Mouse (Mus musculus) CD4-positive, CD25-positive, alpha-beta regulatory T cell, adult 4 months (primary cell): ENCODE results near the gene Htr6. TPM values are rescaled to one million over a fixed set of nuclear protein-coding genes. Genes with fewer than 3 reads are reported as not detected.
A peak's percentile ranks its signal among the peaks of the same experiment; 100 is the strongest.

Experiments
- ATAC-seq: one replicate; pipeline ENCODE4 v1.8.0; 2017
- polyA plus RNA-seq, 2 experiments: library from polyadenylated mRNA; unstranded; fragments of 100-300 nt; shearing (Covaris generic); gene quantifications; one replicate each; pipeline ENCODE4 v1.2.1; 2017

The Htr6 gene
- polyA plus RNA-seq, 2 experiments from 2014 or later = not detected

DNA sequence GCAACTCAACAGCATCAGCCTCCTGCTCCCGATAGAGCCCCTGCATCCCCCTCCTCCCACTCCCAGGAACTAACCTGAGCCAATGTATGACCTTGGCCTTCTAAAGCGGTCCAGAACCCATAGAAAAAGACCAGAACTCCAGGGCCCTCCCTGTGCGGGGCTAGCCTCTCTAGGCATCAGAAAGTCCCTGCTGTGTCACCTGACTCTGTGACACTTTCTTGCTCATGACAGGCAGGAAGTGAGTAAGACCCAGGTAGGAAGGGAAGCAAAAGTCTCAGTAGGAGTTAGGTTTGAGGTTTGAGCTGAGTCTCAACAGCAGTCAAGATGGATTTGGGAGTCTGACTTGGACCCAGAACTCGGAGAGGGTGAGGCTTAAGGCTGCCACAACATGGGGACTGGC lies 11.6 kb upstream of the Htr6 start:
- peak; percentile 93 for ATAC-seq

DNA sequence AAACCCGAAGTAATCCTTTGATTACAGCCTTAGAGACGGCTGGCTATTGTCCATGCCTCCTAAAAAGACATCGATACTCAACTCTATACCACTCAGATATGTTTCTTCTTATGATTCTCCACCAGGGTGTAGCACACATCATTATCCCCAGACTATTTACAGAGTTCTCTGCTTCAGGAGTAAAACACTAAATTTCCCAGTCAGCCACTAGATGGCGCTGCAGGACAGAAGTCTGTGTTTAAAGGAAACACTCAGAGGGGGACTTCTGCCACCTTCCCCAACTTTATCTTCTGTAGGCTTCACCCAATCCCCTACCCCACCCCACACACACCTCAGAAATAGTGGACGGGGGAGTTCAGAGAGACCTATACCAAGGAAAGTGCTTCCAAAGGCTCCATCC lies 10.7 kb upstream of the Htr6 start:
- peak; percentile 68 for ATAC-seq

DNA sequence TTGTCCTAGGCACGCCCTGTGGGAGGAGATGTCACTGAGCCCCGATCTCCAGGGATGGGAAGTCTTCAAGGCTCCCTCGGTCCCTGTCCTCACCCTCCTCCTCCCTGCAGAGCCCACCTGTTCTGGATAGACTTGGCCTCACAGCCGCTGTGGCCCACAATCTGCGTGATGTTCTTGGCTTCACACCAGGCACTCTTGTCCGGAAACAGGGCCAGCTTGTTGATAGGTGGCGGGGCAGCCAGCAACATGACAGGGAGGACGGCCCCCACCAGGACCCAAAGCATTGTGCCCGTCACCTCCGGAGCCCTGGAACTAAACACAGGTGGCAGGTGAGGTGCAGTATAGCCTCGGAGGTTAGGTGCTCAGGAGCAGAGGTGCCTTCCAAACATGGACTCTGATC lies 10.0 kb upstream of the Htr6 start:
- no peak for ATAC-seq

DNA sequence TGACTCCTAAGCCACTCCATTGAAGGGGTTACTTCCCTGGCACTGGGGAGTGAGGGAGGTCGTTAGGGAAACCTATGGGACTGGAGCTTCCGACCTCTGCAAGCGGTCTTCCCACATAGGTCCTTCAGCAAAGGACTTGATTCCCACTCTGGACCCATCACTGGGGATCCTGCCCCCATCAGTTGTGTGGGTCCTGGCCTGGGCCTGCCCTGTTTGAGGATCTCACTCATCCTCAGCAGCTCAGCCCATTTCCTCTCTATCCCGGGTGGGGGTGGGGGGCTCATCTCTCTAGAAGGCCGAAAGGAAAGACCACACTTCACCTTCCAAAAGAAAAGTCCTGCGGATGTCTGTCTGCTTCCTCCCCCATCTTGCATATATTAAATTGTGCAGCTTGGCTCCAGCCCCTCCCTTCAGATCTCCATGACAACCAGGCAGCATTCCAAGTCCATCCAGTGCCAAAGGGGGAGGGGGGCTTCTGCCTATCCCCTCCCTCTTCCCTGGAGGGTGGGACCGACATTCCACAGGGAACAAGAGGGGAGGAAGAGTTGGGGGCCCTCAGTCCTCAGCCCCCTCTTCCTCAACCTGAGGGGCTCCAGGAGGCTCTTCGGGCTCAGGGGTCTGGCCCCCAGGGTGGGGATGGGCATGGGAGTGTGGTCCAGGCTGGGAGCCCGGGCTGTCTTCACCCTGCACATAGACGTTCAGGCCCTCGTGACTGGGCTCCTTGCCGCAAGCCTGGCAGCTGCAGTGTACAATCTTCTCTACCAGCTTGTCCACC lies 7.6 kb upstream of the Htr6 start:
- no peak for ATAC-seq

DNA sequence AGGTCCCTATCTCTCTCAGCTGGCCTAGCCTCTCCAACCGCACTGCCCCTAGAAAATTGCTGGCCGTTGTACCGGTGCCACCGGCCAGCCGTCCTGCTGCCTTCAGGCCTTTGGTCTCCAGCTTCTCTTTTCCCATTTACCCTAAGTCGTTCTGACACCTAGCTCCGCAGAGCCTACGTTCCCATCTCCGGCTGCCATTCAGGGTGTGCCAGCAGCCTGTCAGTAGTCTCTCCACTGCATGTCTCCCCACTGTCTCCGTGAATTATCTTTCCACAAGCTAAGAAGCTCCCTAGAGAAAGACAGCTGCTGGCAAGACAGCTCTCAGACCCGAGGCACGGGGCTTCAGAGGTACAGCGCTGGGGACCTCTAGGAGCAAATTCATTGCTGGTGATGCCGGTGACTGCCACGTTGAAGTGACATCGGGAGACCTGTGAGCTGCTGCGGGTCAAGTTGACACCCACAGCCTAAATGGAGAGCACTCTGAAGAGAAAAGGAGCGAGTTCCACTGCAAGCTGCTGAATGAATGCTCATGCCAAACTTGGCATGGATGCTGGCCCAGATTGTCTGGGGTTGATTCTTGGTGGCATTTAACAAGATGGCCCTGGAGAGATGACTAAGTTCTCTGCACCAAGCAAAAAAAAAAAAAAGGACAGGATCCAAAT lies 6.0 kb upstream of the Htr6 start:
- ATAC-seq = no peak

DNA sequence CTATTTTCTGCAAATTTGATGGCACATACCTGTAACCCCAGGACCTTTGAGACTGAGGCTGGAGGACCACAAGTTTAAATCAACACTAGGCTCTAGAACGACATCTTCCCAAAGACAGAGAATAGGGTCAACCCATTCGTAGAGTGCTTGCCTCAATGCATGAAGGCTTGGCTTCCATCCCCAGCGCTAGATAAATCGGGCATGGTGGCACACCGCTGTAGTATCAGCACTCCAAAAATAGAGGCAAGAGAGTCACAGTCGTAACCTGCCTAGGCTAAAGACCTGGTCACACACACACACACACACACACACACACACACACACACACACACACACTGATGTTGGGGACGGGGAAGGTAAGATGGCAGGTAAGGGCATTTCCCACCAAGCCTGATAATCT lies 4.9 kb upstream of the Htr6 start:
- ATAC-seq = no peak

DNA sequence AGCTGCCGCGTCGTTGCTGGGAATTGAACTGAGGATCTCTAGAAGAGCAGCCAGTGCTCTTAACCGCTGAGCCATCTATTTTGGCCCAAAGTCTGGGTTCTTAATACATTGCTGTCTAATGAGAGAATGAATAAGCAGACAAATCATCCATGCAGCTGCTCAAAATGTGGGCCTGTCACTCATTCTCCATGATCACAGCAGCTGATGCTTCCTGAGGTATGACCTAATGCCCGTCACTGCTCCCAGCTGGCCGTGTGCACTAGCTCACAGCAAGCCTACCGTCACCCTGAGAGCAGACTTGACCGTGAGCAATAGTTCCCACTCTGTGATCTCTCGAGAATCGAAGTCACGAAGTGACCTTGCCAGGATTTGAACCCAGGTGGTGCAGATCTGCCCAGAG lies 4.1 kb upstream of the Htr6 start:
- no peak for ATAC-seq

DNA sequence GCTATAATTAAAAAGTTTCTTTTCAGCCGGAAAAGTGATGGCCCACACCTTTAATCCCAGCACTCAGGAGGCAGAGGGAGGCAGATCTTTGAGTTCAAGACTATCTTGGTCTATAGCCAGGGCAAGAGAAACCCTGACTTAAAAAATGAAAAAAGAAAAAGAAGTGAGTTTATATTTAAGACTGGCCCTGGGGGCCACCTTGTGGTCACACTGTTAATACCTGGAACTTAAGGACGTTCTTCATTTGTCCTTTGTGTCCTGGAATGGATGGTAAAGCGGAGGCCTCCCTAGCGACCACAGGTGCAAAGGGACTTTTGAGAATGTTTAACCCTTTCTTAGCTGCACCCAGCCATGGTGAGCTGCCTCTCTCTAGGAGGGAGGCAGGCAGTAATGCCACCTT lies 3.4 kb upstream of the Htr6 start:
- no peak for ATAC-seq

DNA sequence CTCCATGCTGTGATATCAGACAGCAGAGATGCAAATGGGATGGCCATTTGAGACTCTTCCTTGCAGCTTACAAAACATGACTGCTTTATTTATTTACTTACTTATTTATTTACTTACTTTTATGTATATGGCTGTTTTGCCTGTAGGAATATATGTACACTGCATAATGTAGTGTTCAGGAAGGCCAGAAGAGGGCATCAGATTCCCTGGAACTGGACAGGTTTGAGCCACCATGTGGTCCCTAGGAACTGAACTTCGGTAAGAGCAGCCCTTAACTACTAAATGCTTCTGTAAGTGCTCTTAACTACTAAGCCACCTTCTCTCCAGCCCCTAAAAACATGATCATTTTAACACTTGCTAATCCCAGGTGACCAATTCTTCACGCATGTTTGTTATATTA lies 2.9 kb upstream of the Htr6 start:
- no peak for ATAC-seq

DNA sequence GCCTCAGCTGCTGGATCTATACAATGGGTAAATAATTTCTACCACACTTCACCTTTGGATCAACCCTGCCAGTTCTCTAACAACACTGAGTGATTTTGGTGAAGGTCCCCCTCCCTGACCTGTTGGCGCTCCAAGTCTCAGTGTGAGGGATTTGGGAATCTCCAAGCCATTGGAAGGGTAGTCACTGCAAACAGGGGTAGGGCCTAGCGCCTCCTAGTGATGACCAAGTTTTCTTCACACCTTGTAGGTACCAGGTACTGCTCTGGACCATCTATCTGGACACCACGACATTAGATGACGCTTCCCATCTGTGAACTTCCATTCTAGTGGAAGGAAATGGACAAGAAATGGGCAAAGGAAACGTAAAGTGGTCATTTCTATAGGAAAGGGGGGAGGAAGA lies 545 bp upstream of the Htr6 start:
- ATAC-seq = no peak

DNA sequence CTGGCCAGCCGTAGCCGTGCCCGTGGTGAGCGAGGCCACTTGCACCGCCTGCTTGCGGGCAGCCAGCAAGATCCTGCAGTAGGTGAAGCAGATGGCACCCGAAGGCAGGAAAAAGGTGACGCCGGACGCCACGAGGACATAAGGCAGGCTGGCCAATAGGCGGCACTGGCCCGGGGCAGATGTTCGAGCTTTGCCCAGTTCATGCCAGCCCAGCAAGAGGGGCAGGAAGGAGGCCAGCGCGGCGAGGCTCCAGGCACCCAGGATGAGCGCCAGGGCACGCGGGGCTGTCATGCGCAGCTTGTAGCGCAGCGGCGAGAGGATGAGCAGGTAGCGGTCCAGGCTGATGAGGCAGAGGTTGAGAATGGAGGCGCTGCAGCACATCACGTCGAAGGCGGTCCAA lies 1.3 kb downstream of the Htr6 start:
- no peak for ATAC-seq

DNA sequence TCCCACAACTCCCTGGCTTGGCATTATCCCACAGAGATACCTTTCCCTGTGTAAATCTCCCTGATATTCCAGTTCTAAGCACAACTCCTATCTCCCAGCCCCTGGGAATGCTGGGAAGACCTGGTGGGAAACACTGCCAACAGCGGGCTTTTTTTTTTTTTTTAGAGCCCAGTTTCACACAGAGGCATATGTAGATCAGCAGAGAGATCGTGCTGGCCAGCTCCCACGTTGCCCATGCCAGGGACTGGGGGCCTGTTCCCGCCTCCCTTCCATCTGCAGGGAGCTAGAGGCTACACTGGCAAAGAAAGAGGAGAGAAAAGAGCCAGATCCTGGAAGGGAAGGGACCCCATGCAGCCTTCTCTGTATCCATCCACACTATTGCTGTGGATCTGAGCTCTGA lies 7.1 kb downstream of the Htr6 start:
- no peak for ATAC-seq

DNA sequence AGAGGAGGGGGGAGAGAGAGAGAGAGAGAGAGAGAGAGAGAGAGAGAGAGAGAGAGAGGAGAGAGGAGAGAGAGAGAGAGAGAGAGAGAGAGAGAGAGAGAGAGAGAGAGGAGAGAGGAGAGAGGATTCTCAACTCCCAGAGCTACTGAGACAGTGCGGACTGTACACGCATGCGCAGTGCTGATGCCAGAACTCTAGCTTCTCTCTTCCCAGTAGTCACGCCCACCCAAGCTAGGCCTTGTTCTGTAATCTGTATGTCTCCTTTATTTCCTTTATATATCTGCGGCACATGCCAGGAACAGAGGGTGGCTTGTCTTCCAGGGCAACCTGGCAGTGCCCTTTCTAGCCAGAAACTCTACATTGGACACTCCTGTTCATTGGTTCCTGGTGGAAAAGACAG lies 10.5 kb downstream of the Htr6 start:
- ATAC-seq = no peak

DNA sequence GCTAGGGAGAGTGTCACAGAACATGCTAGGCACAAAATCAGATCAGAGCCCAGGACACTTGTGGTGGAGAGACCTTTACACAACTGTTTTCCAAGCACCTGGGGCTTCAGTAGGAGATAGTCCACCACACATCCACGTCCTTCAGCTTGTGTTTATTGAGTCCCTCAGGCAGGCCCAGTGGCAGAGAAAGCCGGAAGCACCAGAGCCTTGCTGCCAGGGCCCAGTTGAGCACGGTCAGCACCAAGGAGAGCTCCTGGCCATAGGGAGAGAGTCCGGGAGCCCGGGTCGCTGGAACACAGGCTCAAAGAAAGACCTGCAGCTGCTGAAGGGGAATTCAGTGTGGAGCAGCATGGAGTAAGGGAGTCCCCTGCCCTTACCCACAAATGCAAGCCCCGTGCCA lies 15.8 kb downstream of the Htr6 start:
- ATAC-seq = no peak

DNA sequence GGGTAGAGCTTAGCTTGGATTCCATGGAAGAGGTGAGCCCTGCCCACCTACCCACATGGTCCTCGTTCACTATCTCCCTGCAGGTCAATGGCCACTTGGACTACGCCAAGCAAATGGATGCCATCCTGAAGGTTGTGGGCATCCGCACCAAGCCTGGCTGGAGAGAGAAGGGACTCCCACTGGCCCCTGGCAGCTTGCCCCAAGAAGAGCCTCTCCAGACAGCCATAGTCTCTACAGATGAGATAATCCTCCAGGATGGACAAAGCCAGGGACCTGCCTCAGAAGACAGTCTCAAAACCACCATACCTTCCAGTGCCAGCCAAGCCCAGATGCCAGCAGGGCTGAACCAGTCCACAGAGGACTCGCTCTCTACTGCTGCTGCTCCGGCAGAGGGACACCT lies 17.3 kb downstream of the Htr6 start:
- no peak for ATAC-seq

DNA sequence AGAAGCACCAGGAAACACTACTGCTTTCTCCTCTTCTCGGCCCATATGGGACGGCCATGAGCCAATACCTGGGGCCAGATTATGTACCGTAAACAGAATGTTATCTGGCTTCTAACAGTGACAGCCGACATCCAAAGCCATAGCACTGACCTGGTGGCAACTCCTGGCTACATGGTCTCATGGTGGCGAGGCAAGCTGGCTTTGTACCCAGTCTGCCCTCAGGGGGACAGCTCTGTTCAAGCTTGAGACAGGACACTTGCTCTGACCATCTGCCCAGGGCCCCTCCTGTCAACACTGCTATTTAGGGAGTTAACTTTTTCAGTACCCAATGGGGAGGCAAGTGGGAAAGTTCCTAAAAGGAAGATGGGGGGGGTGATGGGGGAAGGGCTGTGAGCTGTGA lies 18.1 kb downstream of the Htr6 start:
- ATAC-seq = no peak

DNA sequence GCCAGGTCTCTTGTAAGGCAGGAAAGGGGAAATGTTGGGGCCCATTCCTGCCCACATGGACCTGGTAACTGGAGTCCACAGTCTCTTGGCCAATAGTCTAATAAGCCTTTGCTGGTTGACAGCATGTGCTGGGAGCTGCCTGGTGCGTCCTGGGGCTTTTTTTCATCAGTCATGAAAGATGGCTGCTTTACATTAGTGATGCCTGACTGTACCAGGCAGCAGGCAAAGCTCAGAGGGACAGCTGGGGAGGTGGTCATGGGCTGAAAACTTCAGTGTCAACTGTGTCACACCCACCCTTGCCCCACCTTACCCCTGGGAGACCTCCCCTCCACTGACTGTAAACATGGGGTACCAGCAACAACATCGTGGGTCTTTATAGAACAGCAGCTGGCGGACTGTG lies 19.6 kb downstream of the Htr6 start:
- ATAC-seq = no peak

DNA sequence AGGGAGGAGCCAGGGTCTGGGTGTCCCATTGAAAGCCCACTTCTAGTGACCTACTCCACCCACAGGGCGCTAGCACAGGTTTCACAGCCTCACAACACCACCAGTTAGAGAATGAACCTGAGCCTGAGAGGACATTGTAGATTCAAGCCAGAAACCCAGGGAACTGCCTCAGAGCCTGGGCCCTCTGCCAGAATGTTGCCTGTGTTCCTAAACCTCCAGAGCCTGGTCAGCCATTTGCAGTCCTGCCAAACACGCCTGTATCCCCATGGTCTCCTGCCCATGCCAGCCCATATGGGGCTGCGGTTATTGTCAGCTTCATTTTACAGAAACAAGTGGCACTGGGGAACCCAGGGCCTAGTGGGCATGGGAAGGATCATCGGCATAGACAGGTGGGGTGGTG lies 20.0 kb downstream of the Htr6 start:
- ATAC-seq = no peak

DNA sequence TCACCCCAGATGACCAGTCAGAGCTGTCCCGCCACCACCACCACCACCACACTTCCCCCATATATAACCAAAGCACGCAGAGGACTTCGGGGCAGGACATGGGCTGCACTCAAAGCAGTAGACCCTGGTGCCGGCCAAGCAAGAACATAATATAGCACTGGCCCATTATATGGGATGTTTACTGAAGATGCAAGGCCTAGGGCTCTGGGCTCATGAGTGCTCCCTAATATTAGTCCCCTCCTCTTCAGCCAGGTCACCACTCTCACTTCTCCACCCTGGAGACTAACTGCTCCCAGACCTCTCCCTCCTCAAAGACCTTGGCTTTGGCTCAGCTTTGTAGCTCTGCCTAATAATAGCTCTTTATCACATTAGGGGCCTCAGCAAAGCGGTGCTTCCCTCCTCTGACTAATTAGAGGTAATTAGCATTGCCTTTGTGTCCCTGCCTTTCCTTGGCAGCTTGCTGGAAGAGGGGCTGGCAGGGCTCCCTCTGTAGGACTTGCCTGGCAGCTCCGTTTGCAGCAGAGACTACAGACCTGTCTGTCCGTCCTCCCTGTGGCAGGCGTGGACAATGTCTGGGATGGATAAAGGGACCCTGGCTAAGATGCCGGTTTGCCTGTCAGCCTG lies 21.0 kb downstream of the Htr6 start:
- no peak for ATAC-seq

DNA sequence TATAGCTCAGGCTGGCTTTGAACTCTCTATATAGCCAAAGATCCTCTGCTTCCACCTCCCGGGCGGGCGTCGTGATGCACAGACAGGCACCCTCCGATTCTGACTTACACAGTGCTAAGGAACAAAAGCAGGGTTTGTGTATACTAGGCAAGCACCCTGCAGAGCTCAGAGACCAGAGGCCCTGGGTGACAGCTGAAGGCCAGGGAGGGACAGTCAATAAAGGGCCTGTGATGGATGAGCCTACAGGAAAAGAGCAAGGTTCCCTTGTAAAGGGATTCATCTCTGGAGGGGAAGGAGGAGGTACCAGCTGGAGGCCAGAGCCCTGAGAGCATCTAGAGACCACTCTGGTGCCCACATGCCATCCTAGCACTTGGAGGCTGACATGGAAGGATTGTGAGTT lies 22.0 kb downstream of the Htr6 start:
- ATAC-seq = no peak

DNA sequence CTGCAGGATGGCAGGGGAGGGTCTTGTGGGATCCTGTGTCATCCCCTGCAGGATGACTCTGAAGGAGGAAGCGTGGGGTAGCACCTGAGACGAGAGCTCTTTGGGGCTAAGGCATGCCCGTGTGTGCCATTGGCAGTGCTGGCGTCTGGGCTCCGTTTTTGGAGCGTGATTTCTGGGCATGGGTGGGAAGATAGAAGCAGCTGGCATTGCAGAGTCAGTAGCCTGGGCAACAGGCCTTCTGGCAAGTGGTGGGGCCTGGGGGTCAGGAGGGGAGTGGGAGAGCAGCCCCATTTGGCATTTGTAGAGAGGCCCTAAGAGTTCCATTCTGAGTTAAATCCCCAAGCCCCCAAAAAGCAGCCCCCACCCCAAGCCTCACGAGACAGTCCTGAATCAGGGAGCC lies 22.6 kb downstream of the Htr6 start:
- no peak for ATAC-seq

DNA sequence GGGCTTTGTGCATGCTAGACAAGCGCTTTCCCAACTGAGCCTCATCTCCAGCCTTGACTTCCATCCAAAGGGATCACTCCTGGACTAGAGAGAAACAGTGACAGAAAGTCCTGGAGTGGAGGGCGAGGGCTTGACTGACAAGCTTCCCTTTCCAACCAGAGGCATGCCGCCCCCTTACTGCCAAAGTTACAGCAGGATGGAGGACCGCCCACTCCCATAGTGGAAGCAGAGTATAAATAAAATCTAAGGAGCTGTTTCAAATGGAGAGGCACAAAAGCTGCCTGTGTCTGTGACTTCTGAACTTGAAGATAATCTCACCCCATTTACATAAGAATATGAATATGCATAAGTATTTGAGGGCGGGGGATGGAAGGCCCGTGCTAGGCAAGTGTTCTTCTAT lies 26.9 kb downstream of the Htr6 start:
- no peak for ATAC-seq

DNA sequence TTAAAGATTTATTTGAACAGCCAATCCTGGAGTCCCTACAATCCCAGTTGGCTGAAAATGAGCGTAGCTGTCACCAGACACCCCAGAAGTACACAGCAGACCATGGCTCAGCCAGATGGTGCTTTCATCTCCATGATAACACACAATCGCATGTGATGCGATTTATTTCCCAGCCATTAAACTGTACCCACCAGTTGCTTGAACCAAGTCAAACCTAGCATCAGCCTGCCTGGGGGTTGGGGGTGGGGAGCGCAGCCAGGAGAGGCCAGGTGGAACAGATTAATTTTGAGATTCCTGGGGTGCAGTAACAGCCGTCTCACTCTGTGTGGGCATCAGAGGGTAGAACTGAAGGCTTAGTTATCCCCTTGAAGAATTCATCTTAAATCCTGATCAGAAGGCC lies 29.0 kb downstream of the Htr6 start:
- no peak for ATAC-seq

DNA sequence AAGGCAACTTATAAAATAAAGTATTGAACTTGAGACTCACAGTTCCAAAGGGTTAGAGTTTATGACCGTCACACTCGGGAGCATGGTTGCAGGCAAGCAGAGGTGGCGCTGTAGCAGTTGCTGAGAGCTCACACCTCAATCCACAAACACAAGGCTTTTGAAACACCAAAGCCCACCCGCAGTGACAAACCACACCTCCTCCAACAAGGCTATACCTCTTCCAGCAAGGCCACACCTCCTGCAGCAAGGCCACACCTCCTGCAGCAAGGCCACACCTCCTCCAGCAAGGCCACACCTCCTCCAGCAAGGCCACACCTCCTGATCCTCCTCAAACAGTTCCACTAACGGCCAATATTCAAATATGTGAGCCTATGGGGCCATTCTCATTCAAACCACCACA lies 30.8 kb downstream of the Htr6 start:
- ATAC-seq = no peak
